Mouse (Mus musculus) MEL (cell line): ENCODE results near the gene Hrh2. TPM values are rescaled to one million over a fixed set of nuclear protein-coding genes. Genes with fewer than 3 reads are reported as not detected.

Source experiments
- DNase-seq: peaks from one replicate; pipeline ENCODE4 v3.0.0; 2011; ENCODE audit warnings: low read depth, low spot score
- H3K27ac ChIP-seq: 2 replicates; pipeline ENCODE4 v1.5.1; 2012; ENCODE audit warnings: low read depth, mild to moderate bottlenecking, control low read depth, low read length, moderate library complexity; ENCODE audit not compliant: control insufficient read depth
- H3K27me3 ChIP-seq, 2 experiments: fragments of 150-350 bp in 1 of 2; sonication (generic) in 1 of 2; 2 replicates each; pipeline ENCODE4 v1.6.1; 2012; ENCODE audit warnings: low read length in 2 of 2, mild to moderate bottlenecking in 2 of 2, improper control_type of control experiment in 1 of 2, moderate library complexity in 1 of 2; ENCODE audit not compliant: insufficient read depth in 2 of 2, control insufficient read depth in 1 of 2
- H3K36me3 ChIP-seq, 2 experiments: 2 replicates each; pipeline ENCODE4 v1.6.1; 2012 to 2014; ENCODE audit warnings: low read length in 2 of 2, improper control_type of control experiment in 1 of 2, inconsistent platforms in 1 of 2, mild to moderate bottlenecking in 1 of 2; ENCODE audit not compliant: insufficient read depth in 2 of 2, control insufficient read depth in 1 of 2
- H3K4me1 ChIP-seq, 2 experiments: fragments of 150-350 bp in 1 of 2; sonication (generic) in 1 of 2; 2 replicates each; pipeline ENCODE4 v1.6.1; 2012; ENCODE audit warnings: low read length in 2 of 2, improper control_type of control experiment in 1 of 2, mild to moderate bottlenecking in 1 of 2; ENCODE audit not compliant: insufficient read depth in 2 of 2, control insufficient read depth in 1 of 2
- H3K4me3 ChIP-seq, 2 experiments: fragments of 150-350 bp in 1 of 2; sonication (generic) in 1 of 2; 2 replicates each; pipeline ENCODE4 v1.5.1; 2012; ENCODE audit warnings: low read depth in 2 of 2, low read length in 2 of 2, mild to moderate bottlenecking in 2 of 2, moderate library complexity in 2 of 2, control low read depth in 1 of 2, improper control_type of control experiment in 1 of 2; ENCODE audit not compliant: control insufficient read depth in 1 of 2, insufficient read depth in 1 of 2
- H3K79me2 ChIP-seq: 2 replicates; pipeline ENCODE4 v1.6.1; 2012; ENCODE audit warnings: mild to moderate bottlenecking, low read length, moderate library complexity; ENCODE audit not compliant: control insufficient read depth, poor library complexity, insufficient read depth
- H3K9ac ChIP-seq: 2 replicates; pipeline ENCODE4 v1.6.1; 2012; ENCODE audit warnings: low read depth, mild to moderate bottlenecking, control low read depth, low read length, moderate library complexity; ENCODE audit not compliant: control insufficient read depth, poor library complexity, severe bottlenecking
- H3K9me3 ChIP-seq: fragments of 150-350 bp; sonication (generic); replicated peaks from 2 replicates; pipeline ENCODE4 v1.6.1; 2012; ENCODE audit warnings: mild to moderate bottlenecking, low read length, improper control_type of control experiment, moderate library complexity; ENCODE audit not compliant: insufficient read depth
- BHLHE40 ChIP-seq: IDR thresholded peaks from 2 replicates; pipeline ENCODE4 v1.6.1; 2012; ENCODE audit warnings: low read depth, mild to moderate bottlenecking, inconsistent platforms, low read length, improper control_type of control experiment, borderline replicate concordance
- CHD1 ChIP-seq: IDR thresholded peaks from 2 replicates; pipeline ENCODE4 v1.6.1; 2012; ENCODE audit warnings: low read depth, mild to moderate bottlenecking, inconsistent platforms, low read length, improper control_type of control experiment
- CTCF ChIP-seq, 3 experiments: IDR thresholded peaks in 2 of 3; conservative IDR thresholded peaks in 1 of 3; 2 replicates each; pipeline ENCODE4 v1.5.1; 2011 to 2012; ENCODE audit warnings: low read length in 3 of 3, low read depth in 2 of 3, mild to moderate bottlenecking in 2 of 3, improper control_type of control experiment in 1 of 3, inconsistent platforms in 1 of 3, mixed read lengths in 1 of 3, moderate library complexity in 1 of 3; ENCODE audit not compliant: control insufficient read depth in 1 of 3, insufficient read depth in 1 of 3, poor library complexity in 1 of 3, severe bottlenecking in 1 of 3
- GABPA ChIP-seq: IDR thresholded peaks from 2 replicates; pipeline ENCODE4 v1.6.1; 2012; ENCODE audit warnings: low read depth, mild to moderate bottlenecking, inconsistent platforms, low read length, improper control_type of control experiment, moderate library complexity
- KAT2A ChIP-seq: conservative IDR thresholded peaks from 2 replicates; pipeline ENCODE4 v1.6.1; 2012; ENCODE audit warnings: low read depth, low read length, improper control_type of control experiment, inconsistent platforms
- MAFK ChIP-seq: IDR thresholded peaks from 2 replicates; pipeline ENCODE4 v1.6.1; 2011; ENCODE audit warnings: low read depth, mild to moderate bottlenecking, low read length, improper control_type of control experiment, borderline replicate concordance
- MAZ ChIP-seq: IDR thresholded peaks from 2 replicates; pipeline ENCODE4 v1.6.1; 2012; ENCODE audit warnings: low read depth, mild to moderate bottlenecking, inconsistent platforms, low read length, improper control_type of control experiment
- MEF2A ChIP-seq: IDR thresholded peaks from 2 replicates; pipeline ENCODE4 v1.6.1; 2014; ENCODE audit warnings: low read depth, mild to moderate bottlenecking, inconsistent platforms, low read length, improper control_type of control experiment; ENCODE audit not compliant: poor library complexity, insufficient replicate concordance, severe bottlenecking; ENCODE audit errors: extremely low read depth
- MXI1 ChIP-seq: IDR thresholded peaks from 2 replicates; pipeline ENCODE4 v1.6.1; 2011; ENCODE audit warnings: mild to moderate bottlenecking, low read depth, low read length, improper control_type of control experiment
- NELFE ChIP-seq: IDR thresholded peaks from 2 replicates; pipeline ENCODE4 v1.6.1; 2011; ENCODE audit warnings: low read depth, low read length, improper control_type of control experiment
- POLR2AphosphoS2 ChIP-seq: IDR thresholded peaks from 2 replicates; pipeline ENCODE4 v1.6.1; 2011; ENCODE audit warnings: low read length, improper control_type of control experiment
- POLR2AphosphoS5 ChIP-seq: IDR thresholded peaks from 2 replicates; pipeline ENCODE4 v1.6.1; 2012; ENCODE audit warnings: low read depth, borderline replicate concordance, mild to moderate bottlenecking, inconsistent platforms, low read length, moderate library complexity, mixed read lengths
- RCOR1 ChIP-seq: IDR thresholded peaks from 2 replicates; pipeline ENCODE4 v1.6.1; 2012; ENCODE audit warnings: low read depth, mild to moderate bottlenecking, inconsistent platforms, low read length, improper control_type of control experiment
- SMC3 ChIP-seq: IDR thresholded peaks from 2 replicates; pipeline ENCODE4 v1.6.1; 2011; ENCODE audit warnings: low read depth, low read length, improper control_type of control experiment
- TAL1 ChIP-seq: IDR thresholded peaks from 2 replicates; pipeline ENCODE4 v1.6.1; 2012; ENCODE audit warnings: mild to moderate bottlenecking, inconsistent platforms, low read length, moderate library complexity, mixed read lengths
- TCF12 ChIP-seq: IDR thresholded peaks from 2 replicates; pipeline ENCODE4 v1.6.1; 2014; ENCODE audit warnings: low read depth, mild to moderate bottlenecking, inconsistent platforms, low read length, improper control_type of control experiment, moderate library complexity
- UBTF ChIP-seq: IDR thresholded peaks from 2 replicates; pipeline ENCODE4 v1.6.1; 2012; ENCODE audit warnings: low read depth, mild to moderate bottlenecking, inconsistent platforms, low read length, improper control_type of control experiment, moderate library complexity, borderline replicate concordance; ENCODE audit not compliant: insufficient read depth
- USF1 ChIP-seq: IDR thresholded peaks from 2 replicates; pipeline ENCODE4 v1.6.1; 2014; ENCODE audit warnings: low read depth, mild to moderate bottlenecking, inconsistent platforms, low read length, improper control_type of control experiment, moderate library complexity
- USF2 ChIP-seq, 2 experiments: IDR thresholded peaks; 2 replicates each; pipeline ENCODE4 v1.6.1; 2011 to 2012; ENCODE audit warnings: improper control_type of control experiment in 2 of 2, low read length in 2 of 2, borderline replicate concordance in 1 of 2, inconsistent platforms in 1 of 2, low read depth in 1 of 2, mild to moderate bottlenecking in 1 of 2; ENCODE audit not compliant: insufficient read depth in 1 of 2
- ZC3H11A ChIP-seq: IDR thresholded peaks from 2 replicates; pipeline ENCODE4 v1.6.1; 2012; ENCODE audit warnings: low read depth, mild to moderate bottlenecking, inconsistent platforms, low read length, improper control_type of control experiment
- ZNF384 ChIP-seq: IDR thresholded peaks from 2 replicates; pipeline ENCODE4 v1.6.1; 2012; ENCODE audit warnings: low read depth, mild to moderate bottlenecking, inconsistent platforms, low read length, improper control_type of control experiment
- polyA plus RNA-seq, 2 experiments: library from polyadenylated mRNA; stranded (reverse) in 1 of 2; unstranded in 1 of 2; fragments of >175 nt in 1 of 2; fragments of >200 nt in 1 of 2; gene quantifications; 2 replicates each; pipeline versions ENCODE4 v1.2.1 to v1.2.4; 2012; ENCODE audit warnings: low replicate concordance in 2 of 2, low read depth in 1 of 2; ENCODE audit not compliant: insufficient read length in 2 of 2, insufficient read depth in 1 of 2, missing spikeins in 1 of 2
- total RNA-seq: library from RNA; depleted of rRNA; stranded (reverse); fragments of 300-350 nt; gene quantifications from 2 replicates; pipeline ENCODE4 v1.2.3, GENCODE M21; 2012

Hrh2 gene
- total and polyA plus RNA-seq, 3 experiments, result 0.07 TPM; not detected in 2

DNA sequence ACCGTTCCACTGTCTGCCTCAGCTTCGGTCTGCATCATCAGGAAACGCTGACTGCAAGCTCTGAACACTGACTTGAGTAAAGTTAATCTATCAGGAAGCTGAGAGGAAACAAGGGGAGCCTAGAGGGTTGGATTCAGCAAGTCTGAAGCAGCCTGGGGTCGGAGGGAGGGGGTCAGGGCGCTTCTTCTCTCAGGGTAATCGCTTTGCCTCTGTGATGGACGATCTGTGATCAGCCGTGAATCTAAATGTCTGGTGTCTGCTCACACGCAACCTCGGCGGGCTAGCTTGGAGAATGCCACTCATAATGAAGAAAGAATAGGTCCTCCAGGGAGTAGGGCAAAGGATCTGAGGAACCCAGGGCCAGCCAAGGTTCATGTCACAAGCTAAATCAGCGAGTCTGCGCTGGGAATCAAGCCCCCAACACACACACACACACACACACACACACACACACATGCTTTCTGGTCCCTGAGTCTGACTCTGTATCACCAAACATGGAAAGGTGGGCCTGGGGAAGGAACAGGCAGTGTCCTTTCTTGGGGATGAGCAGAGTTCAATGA, 56.6 kb downstream of the Hrh2 start:
- TF ChIP-seq ZC3H11A (no peak), NELFE (no peak), MXI1 (no peak), CHD1 (no peak), SMC3 (no peak)
- H3K9me3 ChIP-seq, result no peaks in the 10 kb centered on the region
- H3K27ac ChIP-seq, result no peak overlapping the region
- no peaks in the 10 kb centered on the region for H3K36me3 ChIP-seq
- no peak for DNase-seq
- H3K79me2 ChIP-seq, result no peaks in the 10 kb centered on the region
- H3K27me3 ChIP-seq, result peaks cover 0 to under 1% of the 10 kb centered on the region in 2 experiments; a peak in 1 of 4 replicates
- no peak overlapping the region for H3K9ac ChIP-seq
- H3K4me1 ChIP-seq, result no peaks in the 10 kb centered on the region
- no peak overlapping the region for H3K4me3 ChIP-seq

GRCm38 (mm10) chr13:54249007-54249406, 57.1 kb downstream of the Hrh2 start:
- H3K9ac ChIP-seq, result no peak overlapping the region
- TF ChIP-seq MAFK (no peak), MEF2A (no peak), MAZ (no peak), USF1 (no peak), TCF12 (no peak), POLR2AphosphoS5 (no peak)
- TF ChIP-seq, all 39 proteins: peak for 0
- Histone ChIP-seq H3K27me3 (peaks cover 0 to 2% of the 10 kb centered on the region in 2 experiments; a peak in 1 of 4 replicates), H3K4me3 (no peak overlapping the region), H3K36me3 (no peaks in the 10 kb centered on the region), H3K79me2 (no peaks in the 10 kb centered on the region), H3K4me1 (no peaks in the 10 kb centered on the region), H3K27ac (no peak overlapping the region), H3K9me3 (no peaks in the 10 kb centered on the region)
- no peak for DNase-seq

- no peaks in the 10 kb centered on the region for H3K4me1 ChIP-seq
- TF ChIP-seq POLR2AphosphoS2 (no peak), USF2 (IDR thresholded peaks at IDR 0.05; ENCODE audit: borderline replicate concordance in 1 of 2, insufficient read depth in 1 of 2, low read depth in 1 of 2, low read length in 2 of 2) (no peak), RCOR1 (no peak), TAL1 (no peak), MEF2A (no peak), ZC3H11A (no peak), CTCF (IDR thresholded peaks at IDR 0.05 in 2 of 3, conservative IDR thresholded peaks at IDR 0.05 in 1 of 3; ENCODE audit: control insufficient read depth in 1 of 3, insufficient read depth in 1 of 3, low read depth in 2 of 3, low read length in 3 of 3, poor library complexity in 1 of 3, severe bottlenecking in 1 of 3) (no peak), ZNF384 (no peak), KAT2A (no peak), GABPA (no peak), BHLHE40 (no peak), UBTF (no peak)
- TF ChIP-seq, all 39 proteins: peak for 0
These were observed 58.4 kb downstream of the Hrh2 start for GRCm38 (mm10) chr13:54250346-54250745.

More at GRCm38 (mm10) chr13:54250346-54250745, 58.4 kb downstream of the Hrh2 start:
- no peak overlapping the region for H3K27ac ChIP-seq
- H3K9me3 ChIP-seq, result no peaks in the 10 kb centered on the region
- peaks cover 0 to 5% of the 10 kb centered on the region in 2 experiments; a peak in 2 of 4 replicates for H3K27me3 ChIP-seq
- no peak overlapping the region for H3K4me3 ChIP-seq
- H3K79me2 ChIP-seq, result no peaks in the 10 kb centered on the region
- H3K9ac ChIP-seq, result no peak overlapping the region
- H3K36me3 ChIP-seq, result no peaks in the 10 kb centered on the region
- no peak for DNase-seq
